Mouse (Mus musculus) small intestine, adult 2 months (tissue): Measurements from ENCODE around the gene Gpr161.

Experiments
- CTCF ChIP-seq: fragments of 200-500 bp; IDR thresholded peaks from 2 replicates; pipeline ENCODE4 v1.5.1; 2012; ENCODE audit warnings: low read depth, mild to moderate bottlenecking, control low read depth, inconsistent platforms, low read length, moderate library complexity, mixed read lengths; ENCODE audit not compliant: insufficient replicate concordance, insufficient read length; ENCODE audit errors: extremely low read depth
- POLR2A ChIP-seq: fragments of 200-500 bp; IDR thresholded peaks from 2 replicates; pipeline ENCODE4 v1.6.1; 2012; ENCODE audit warnings: low read depth, mild to moderate bottlenecking, control low read depth, inconsistent platforms, low read length, moderate library complexity

- TF ChIP-seq CTCF (no peak), POLR2A (no peak)
These were observed 14.8 kb upstream of the Gpr161 start for GRCm38 (mm10) chr1:165280741-165281140.
